Mouse (Mus musculus) heart, embryonic 14.5 days (tissue): ENCODE results near the gene Coq10a. TPM values are rescaled to one million over a fixed set of nuclear protein-coding genes. Genes with fewer than 3 reads are reported as not detected.
A peak's percentile ranks its signal among the peaks of the same experiment; 100 is the strongest.

Experiments used
- ATAC-seq: fragments of 200-750 bp; cut with Nextera tagmentation; 2 replicates; pipeline ENCODE4 v1.8.0; 2017; ENCODE audit warnings: low read depth, moderate TSS enrichment; ENCODE audit not compliant: insufficient number of reproducible peaks, insufficient read depth, low FRiP score
- H3K27ac ChIP-seq, 2 experiments: fragments of 200-500 bp in 1 of 2; fragments of 300-500 bp in 1 of 2; sonication (generic) in 1 of 2; replicated peaks in 1 of 2; 2 replicates each; pipeline ENCODE4 v1.5.1; 2012 to 2014; ENCODE audit warnings: low read depth in 2 of 2, low read length in 2 of 2, control low read depth in 1 of 2, mild to moderate bottlenecking in 1 of 2, mixed read lengths in 1 of 2; ENCODE audit not compliant: control insufficient read depth in 1 of 2, insufficient read depth in 1 of 2
- H3K27me3 ChIP-seq: fragments of 300-500 bp; sonication (generic); 2 replicates; pipeline ENCODE4 v1.6.1; 2014; ENCODE audit warnings: mild to moderate bottlenecking, low read length, control low read depth; ENCODE audit not compliant: control insufficient read depth, insufficient read depth
- H3K36me3 ChIP-seq: fragments of 300-500 bp; sonication (generic); 2 replicates; pipeline ENCODE4 v1.6.1; 2014; ENCODE audit warnings: mild to moderate bottlenecking, control low read depth, low read length, mixed read lengths; ENCODE audit not compliant: control insufficient read depth, insufficient read depth
- H3K4me1 ChIP-seq, 2 experiments: fragments of 200-500 bp in 1 of 2; fragments of 300-500 bp in 1 of 2; sonication (generic) in 1 of 2; 2 replicates each; pipeline ENCODE4 v1.6.1; 2012 to 2014; ENCODE audit warnings: low read length in 2 of 2, control low read depth in 1 of 2, mixed read lengths in 1 of 2; ENCODE audit not compliant: control insufficient read depth in 2 of 2, insufficient read depth in 2 of 2
- H3K4me2 ChIP-seq: fragments of 300-500 bp; sonication (generic); 2 replicates; pipeline ENCODE4 v1.6.1; 2014; ENCODE audit warnings: mild to moderate bottlenecking, low read length
- H3K4me3 ChIP-seq, 2 experiments: fragments of 200-500 bp in 1 of 2; fragments of 300-500 bp in 1 of 2; sonication (generic) in 1 of 2; 2 replicates each; pipeline ENCODE4 v1.5.1; 2012 to 2014; ENCODE audit warnings: low read length in 2 of 2, mild to moderate bottlenecking in 2 of 2, control low read depth in 1 of 2, low read depth in 1 of 2, moderate library complexity in 1 of 2; ENCODE audit not compliant: control insufficient read depth in 1 of 2, insufficient read depth in 1 of 2
- H3K9ac ChIP-seq: fragments of 300-500 bp; sonication (generic); 2 replicates; pipeline ENCODE4 v1.6.1; 2014; ENCODE audit warnings: mild to moderate bottlenecking, low read length
- H3K9me3 ChIP-seq: fragments of 300-500 bp; sonication (generic); 2 replicates; pipeline ENCODE4 v1.6.1; 2016; ENCODE audit warnings: low read length, control low read depth; ENCODE audit not compliant: control insufficient read depth
- WGBS: fragments of 180-500 bp; shearing (Covaris S2); extraction: QIAGEN DNeasy Blood & Tissue Kit; methylation state at CpG from one replicate; pipeline ENCODE4 v1.1.7; 2014; 5-methylcytosine and 5-hydroxymethylcytosine counted together
- polyA plus RNA-seq: library from polyadenylated mRNA; unstranded; fragments of >200 nt; fragmentation: Nextera tagmentation; extraction: Ambion mirVana; gene quantifications from 2 replicates; pipeline ENCODE4 v1.2.1, GENCODE M21; 2014

Gene Coq10a
- polyA plus RNA-seq, 1 experiment from 2014 or later, result 23.5 TPM

- Histone ChIP-seq H3K36me3 (peaks cover 27% of the 10 kb centered on the region), H3K9ac (peak overlapping the region; percentile 95), H3K9me3 (no peaks in the 10 kb centered on the region), H3K27me3 (no peaks in the 10 kb centered on the region), H3K4me3 (peak overlapping the region; percentile 58 to 84; a peak in 2 of 4 replicates), H3K4me1 (peaks cover 10 to 20% of the 10 kb centered on the region in 2 experiments), H3K4me2 (peak overlapping the region; percentile 90), H3K27ac (peak overlapping the region; percentile 93)
- 54% methylated on average over 4 of the region's 4 CpGs for WGBS
- ATAC-seq, result no peak
Observed at GRCm38 (mm10) chr10:128376099-128376454, 7.3 kb upstream of the Coq10a start.

- Histone ChIP-seq H3K4me1 (peaks cover 10 to 24% of the 10 kb centered on the region in 2 experiments), H3K36me3 (peaks cover 11% of the 10 kb centered on the region)
- WGBS, result 83% methylated on average over 6 of the region's 6 CpGs
Observed at GRCm38 (mm10) chr10:128374393-128374792, 5.6 kb upstream of the Coq10a start.

GRCm38 (mm10) chr10:128372989-128373748 lies 4.4 kb upstream of the Coq10a start:
- H3K4me1 ChIP-seq, result peaks cover 10 to 19% of the 10 kb centered on the region in 2 experiments
- no peaks in the 10 kb centered on the region for H3K36me3 ChIP-seq
- H3K4me2 ChIP-seq, result no peak overlapping the region
- H3K4me3 ChIP-seq, result no peak overlapping the region
- H3K27me3 ChIP-seq, result no peaks in the 10 kb centered on the region
- H3K9me3 ChIP-seq, result no peaks in the 10 kb centered on the region
- no peak overlapping the region for H3K9ac ChIP-seq
- peak overlapping the region; percentile 49 to 55; a peak in 3 of 4 replicates for H3K27ac ChIP-seq
- 44% methylated on average over 6 of the region's 6 CpGs for WGBS
- ATAC-seq, result no peak

More at GRCm38 (mm10) chr10:128374393-128374792, 5.6 kb upstream of the Coq10a start:
- H3K27me3 ChIP-seq, result no peaks in the 10 kb centered on the region
- no peak overlapping the region for H3K4me2 ChIP-seq
- no peak for ATAC-seq
- no peaks in the 10 kb centered on the region for H3K9me3 ChIP-seq
- H3K9ac ChIP-seq, result no peak overlapping the region
- H3K4me3 ChIP-seq, result no peak overlapping the region
- H3K27ac ChIP-seq, result no peak overlapping the region

GRCm38 (mm10) chr10:128372142-128372541 lies 3.3 kb upstream of the Coq10a start:
- H3K4me3 ChIP-seq, result no peak overlapping the region
- no peaks in the 10 kb centered on the region for H3K9me3 ChIP-seq
- no peak overlapping the region for H3K4me2 ChIP-seq
- 79% methylated on average over 5 of the region's 5 CpGs for WGBS
- no peaks in the 10 kb centered on the region for H3K27me3 ChIP-seq
- H3K9ac ChIP-seq, result no peak overlapping the region
- no peak overlapping the region for H3K27ac ChIP-seq
- no peaks in the 10 kb centered on the region for H3K36me3 ChIP-seq
- ATAC-seq, result no peak
- H3K4me1 ChIP-seq, result peaks cover 11 to 20% of the 10 kb centered on the region in 2 experiments

GRCm38 (mm10) chr10:128370601-128371000 lies 1.8 kb upstream of the Coq10a start:
- no peak for ATAC-seq
- no peak overlapping the region; a peak in 1 of 4 replicates for H3K27ac ChIP-seq
- H3K36me3 ChIP-seq, result no peaks in the 10 kb centered on the region
- H3K27me3 ChIP-seq, result no peaks in the 10 kb centered on the region
- H3K4me2 ChIP-seq, result no peak overlapping the region
- H3K4me1 ChIP-seq, result peaks cover 8 to 16% of the 10 kb centered on the region in 2 experiments
- H3K9me3 ChIP-seq, result no peaks in the 10 kb centered on the region
- no peak overlapping the region for H3K9ac ChIP-seq
- no peak overlapping the region for H3K4me3 ChIP-seq
- 56% methylated on average over 4 of the region's 4 CpGs for WGBS

- 60% methylated on average over 5 of the region's 6 CpGs for WGBS
- Histone ChIP-seq H3K4me1 (peaks cover 8 to 16% of the 10 kb centered on the region in 2 experiments), H3K36me3 (peaks cover 6% of the 10 kb centered on the region), H3K27ac (0 out of 4 replicates have a peak overlapping the region, but pooled peaks of 1 of the 2 experiments have one; percentile 88), H3K4me2 (no peak overlapping the region), H3K27me3 (no peaks in the 10 kb centered on the region), H3K9me3 (no peaks in the 10 kb centered on the region), H3K4me3 (no peak overlapping the region), H3K9ac (no peak overlapping the region)
- ATAC-seq, result no peak
Observed at GRCm38 (mm10) chr10:128370021-128370420, 1.2 kb upstream of the Coq10a start.

GRCm38 (mm10) chr10:128369599-128369998 lies 802 bp upstream of the Coq10a start:
- no peak for ATAC-seq
- Histone ChIP-seq H3K27me3 (no peaks in the 10 kb centered on the region), H3K27ac (peak overlapping the region in 1 of 2 experiments; percentile 88; a peak in 3 of 4 replicates), H3K4me2 (peak overlapping the region; percentile 89), H3K9ac (peak overlapping the region; percentile 78), H3K4me1 (peaks cover 8 to 16% of the 10 kb centered on the region in 2 experiments), H3K4me3 (peak overlapping the region; percentile 68 to 69; a peak in 3 of 4 replicates), H3K36me3 (peaks cover 9% of the 10 kb centered on the region), H3K9me3 (no peaks in the 10 kb centered on the region)
- WGBS, result 78% methylated on average over 6 of the region's 6 CpGs
